Mouse (Mus musculus) kidney, postnatal 25 days (tissue): ENCODE measurements around the gene Repin1.

Source experiments
- DNase-seq, 2 experiments: peaks; one replicate each; pipeline ENCODE4 v3.0.0; 2021; ENCODE audit warnings: mixed read lengths in 2 of 2

Repin1 gene

DNA sequence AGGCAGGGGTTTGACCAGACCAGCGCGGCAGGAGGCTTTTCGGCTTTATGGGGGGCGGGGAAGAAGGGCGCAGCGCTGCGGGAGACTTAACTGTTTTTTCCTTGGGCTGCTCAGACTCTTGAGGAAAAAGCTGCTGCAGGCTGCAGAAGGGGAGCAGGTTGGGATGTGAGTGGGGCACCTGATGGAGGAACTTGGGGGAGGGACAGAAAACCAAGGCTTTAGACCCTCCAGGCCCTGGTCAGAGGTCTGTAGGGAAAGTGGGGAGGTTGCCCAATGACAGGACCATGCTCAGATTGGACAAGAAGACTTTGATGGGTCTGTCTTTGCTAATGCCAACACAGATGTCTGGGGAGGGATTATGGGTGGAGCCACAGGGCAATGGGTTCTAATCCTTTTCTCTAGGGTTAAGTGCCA is 33.8 kb downstream of the Repin1 start:
- DNase-seq = peak; percentile 58 to 72

- peak; percentile 75 to 88 for DNase-seq
These were observed 34.7 kb downstream of the Repin1 start for GRCm38 (mm10) chr6:48628377-48628776.

GRCm38 (mm10) chr6:48628808-48629660 is 35.4 kb downstream of the Repin1 start:
- DNase-seq = peak; percentile 22 to 73

GRCm38 (mm10) chr6:48629661-48630034 is 36.0 kb downstream of the Repin1 start:
- peak; percentile 71 to 88 for DNase-seq

- DNase-seq = no peak
These were observed 37.1 kb downstream of the Repin1 start for GRCm38 (mm10) chr6:48630831-48631230.

GRCm38 (mm10) chr6:48635105-48635504 is 41.4 kb downstream of the Repin1 start:
- no peak for DNase-seq

GRCm38 (mm10) chr6:48636515-48636914 is 42.8 kb downstream of the Repin1 start:
- no peak for DNase-seq

GRCm38 (mm10) chr6:48637811-48638500 is 44.3 kb downstream of the Repin1 start:
- peak in 1 of 2 experiments; percentile 53 for DNase-seq

DNA sequence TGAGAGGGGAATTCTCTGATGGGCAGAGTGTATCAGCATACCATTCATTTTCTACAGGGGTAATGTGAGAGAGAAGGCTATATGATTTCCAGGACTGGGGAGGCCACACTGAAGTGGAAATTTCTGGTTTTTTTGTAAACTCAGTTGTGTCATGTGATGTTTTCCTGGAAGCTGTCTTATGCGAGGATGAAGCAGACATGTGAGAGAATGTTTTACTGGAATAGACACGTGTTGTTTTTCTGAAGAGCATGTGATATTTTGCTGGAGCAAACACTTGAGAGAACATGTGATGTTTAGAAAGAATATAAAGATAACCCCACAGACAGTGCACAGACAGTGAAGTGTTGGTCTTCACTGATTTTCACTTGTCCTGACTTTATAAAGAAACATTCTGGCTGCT is 44.9 kb downstream of the Repin1 start:
- DNase-seq = no peak

DNA sequence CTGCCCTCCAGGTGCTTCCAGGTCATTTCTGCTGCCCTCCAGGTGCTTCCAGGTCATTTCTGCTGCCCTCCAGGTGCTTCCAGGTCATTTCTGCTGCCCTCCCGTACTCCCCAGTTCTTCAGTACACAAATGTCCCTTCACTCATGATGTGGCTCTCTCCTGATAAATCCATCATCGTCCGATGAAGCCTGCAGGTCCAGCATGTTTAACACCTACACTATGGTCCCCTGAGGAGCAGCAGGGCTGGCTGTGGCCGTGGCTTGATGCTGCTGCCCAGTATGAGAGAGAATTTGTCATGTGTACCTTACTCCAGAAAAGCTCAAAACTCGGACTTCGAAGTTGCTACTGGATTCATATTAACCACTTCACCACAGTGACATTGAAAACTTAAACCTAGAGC is 47.7 kb downstream of the Repin1 start:
- peak in 1 of 2 experiments; percentile 12 for DNase-seq

DNA sequence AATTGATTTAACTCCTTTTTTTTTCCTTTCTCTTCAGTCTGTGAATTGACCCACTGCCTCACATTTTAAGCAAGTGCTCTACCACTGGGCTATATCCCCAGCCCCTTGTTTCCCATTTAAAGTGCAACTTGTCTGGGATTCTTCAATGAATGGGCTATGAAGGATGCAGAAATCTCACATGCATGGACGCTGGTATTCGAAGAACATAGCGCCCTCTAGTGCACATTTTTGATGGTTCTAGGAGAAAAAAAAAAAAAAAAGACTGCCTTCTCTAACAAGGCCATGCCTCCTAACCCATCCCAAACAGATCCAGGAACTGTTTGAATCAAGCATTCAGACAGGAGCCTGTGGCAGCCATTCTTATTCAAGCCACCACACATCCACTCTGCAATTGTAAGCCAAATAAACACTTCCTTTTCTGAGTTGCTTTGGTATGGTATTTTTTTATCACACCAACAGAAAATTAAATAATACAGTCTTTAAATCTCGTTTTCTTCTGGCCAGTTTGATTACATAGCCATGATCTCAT is 49.1 kb downstream of the Repin1 start:
- DNase-seq = peak; percentile 29 to 78

GRCm38 (mm10) chr6:48645660-48646308 is 52.1 kb downstream of the Repin1 start:
- DNase-seq = peak; percentile 85 to 90

DNA sequence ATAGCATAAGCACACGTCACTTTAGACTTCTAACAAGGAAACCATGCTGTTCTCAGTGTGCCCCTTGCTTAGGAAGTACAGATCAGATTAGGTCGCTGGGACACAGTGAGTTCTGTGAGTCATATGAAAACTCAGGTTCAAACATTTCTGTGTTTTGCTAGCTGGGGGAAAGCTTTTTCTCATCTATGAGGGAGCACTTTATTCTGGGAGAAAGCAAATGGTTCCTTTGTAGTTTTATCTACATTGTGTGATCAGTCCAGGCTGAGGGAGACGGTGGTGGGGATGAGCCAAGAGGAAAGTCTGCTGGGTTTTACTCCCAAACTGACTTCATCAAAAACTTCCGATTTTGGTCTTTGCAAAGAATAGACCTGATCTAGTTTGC is 52.6 kb downstream of the Repin1 start:
- DNase-seq = no peak

- DNase-seq = peak; percentile 80 to 87
These were observed 53.3 kb downstream of the Repin1 start, which contains the start of gene Gimap8 for GRCm38 (mm10) chr6:48646995-48647394. Gimap8 (plus strand) TSS chr6:48647234.

GRCm38 (mm10) chr6:48647611-48648010 is 53.9 kb downstream of the Repin1 start:
- no peak for DNase-seq
